Mouse (Mus musculus) megakaryocyte, embryonic 14.5 days (primary cell): ENCODE results near the gene Psmb8.

Experiments used
- FLI1 ChIP-seq: IDR thresholded peaks from 2 replicates; pipeline ENCODE4 v1.6.1; 2012; ENCODE audit warnings: low read length, inconsistent platforms, mixed read lengths
- GATA1 ChIP-seq: IDR thresholded peaks from 3 replicates; pipeline ENCODE4 v1.6.1; 2012; ENCODE audit warnings: mixed read lengths, low read length, inconsistent platforms, borderline replicate concordance

DNA sequence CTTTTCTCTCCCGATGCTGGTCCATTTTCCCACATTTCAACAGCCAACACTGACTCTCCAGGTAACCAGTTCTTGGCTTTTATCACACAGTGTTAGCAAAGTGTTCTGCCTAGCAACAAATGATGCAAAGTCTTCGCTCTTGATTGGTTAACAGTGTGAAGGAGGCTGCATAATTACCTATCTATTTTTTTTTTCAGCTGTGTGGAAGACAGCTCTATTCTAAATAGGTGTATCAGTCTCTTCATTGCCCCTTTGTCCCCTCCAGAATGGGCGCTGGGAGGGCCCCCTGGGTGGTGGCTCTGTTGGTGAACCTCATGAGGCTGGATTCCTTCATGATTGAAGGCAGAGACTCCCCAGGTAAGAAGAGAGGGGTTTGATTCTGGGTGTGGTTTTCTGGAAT, 41.2 kb downstream of the Psmb8 start, which contains the start of gene H2-Ob:
- TF ChIP-seq GATA1 (no peak), FLI1 (no peak)
